Mouse (Mus musculus) heart, postnatal 0 days (tissue): ENCODE measurements around the gene Tatdn2. TPM values are rescaled to one million over a fixed set of nuclear protein-coding genes. Genes with fewer than 3 reads are reported as not detected.

ENCODE experiments used
- ATAC-seq: fragments of 200-750 bp; cut with Nextera tagmentation; 2 replicates; pipeline ENCODE4 v1.8.0; 2017; ENCODE audit warnings: low read depth, moderate number of reproducible peaks, moderate library complexity; ENCODE audit not compliant: insufficient read depth
- DNase-seq: peaks from one replicate; pipeline ENCODE4 v3.0.0-alpha.2; 2016; ENCODE audit warnings: low spot score
- H3K27ac ChIP-seq: fragments of 300-500 bp; sonication (generic); 2 replicates; pipeline ENCODE4 v1.5.1; 2014; ENCODE audit warnings: low read depth, mild to moderate bottlenecking
- H3K27me3 ChIP-seq: fragments of 300-500 bp; sonication (generic); 2 replicates; pipeline ENCODE4 v1.6.1; 2014; ENCODE audit warnings: low read length, mixed read lengths; ENCODE audit not compliant: control insufficient read depth, insufficient read depth
- H3K36me3 ChIP-seq: fragments of 300-500 bp; sonication (generic); replicated peaks from 2 replicates; pipeline ENCODE4 v1.6.1; 2014; ENCODE audit warnings: low read length, mixed read lengths; ENCODE audit not compliant: control insufficient read depth, insufficient read depth
- H3K4me1 ChIP-seq: fragments of 300-500 bp; sonication (generic); 2 replicates; pipeline ENCODE4 v1.6.1; 2014; ENCODE audit warnings: antibody characterized with exemption; ENCODE audit not compliant: control insufficient read depth, insufficient read depth
- H3K4me2 ChIP-seq: fragments of 300-500 bp; sonication (generic); 2 replicates; pipeline ENCODE4 v1.6.1; 2014; ENCODE audit warnings: low read depth, mild to moderate bottlenecking, low read length, moderate library complexity
- H3K4me3 ChIP-seq: fragments of 300-500 bp; sonication (generic); 2 replicates; pipeline ENCODE4 v1.5.1; 2014; ENCODE audit warnings: low read depth, low read length
- H3K9ac ChIP-seq: fragments of 300-500 bp; sonication (generic); replicated peaks from 2 replicates; pipeline ENCODE4 v1.6.1; 2014; ENCODE audit warnings: low read depth, low read length, mixed read lengths
- H3K9me3 ChIP-seq: fragments of 300-500 bp; sonication (generic); replicated peaks from 2 replicates; pipeline ENCODE4 v1.6.1; 2016; ENCODE audit warnings: low read length; ENCODE audit not compliant: control insufficient read depth
- CTCF ChIP-seq: IDR thresholded peaks from 2 replicates; pipeline ENCODE4 v1.5.1; 2016; ENCODE audit warnings: antibody characterized with exemption, control low read depth, low read depth
- EP300 ChIP-seq: IDR thresholded peaks from 2 replicates; pipeline ENCODE4 v1.6.1; 2016; ENCODE audit warnings: antibody characterized with exemption, low read depth
- WGBS: fragments of 180-500 bp; shearing (Covaris S2); extraction: QIAGEN DNeasy Blood & Tissue Kit; methylation state at CpG from one replicate; pipeline ENCODE4 v1.1.7; 2014; 5-methylcytosine and 5-hydroxymethylcytosine counted together
- polyA plus RNA-seq: library from polyadenylated mRNA; unstranded; fragments of >200 nt; fragmentation: Nextera tagmentation; extraction: Ambion mirVana; gene quantifications from 2 replicates; pipeline ENCODE4 v1.2.1, GENCODE M21; 2015
- total RNA-seq: library from RNA; depleted of rRNA; stranded (reverse); fragments of >200 nt; gene quantifications from 2 replicates; pipeline ENCODE4 v1.2.3, GENCODE M21; 2014; ENCODE audit warnings: low replicate concordance

Tatdn2 gene
- total and polyA plus RNA-seq, 2 experiments from 2014 or later, result 1.1 to 32.1 TPM

GRCm38 (mm10) chr6:113659648-113660491, 37.0 kb upstream of the Tatdn2 start:
- WGBS, result 41% methylated on average over 8 of the region's 8 CpGs
- ATAC-seq, result no peak
- peak overlapping the region; percentile 69 for H3K27ac ChIP-seq

GRCm38 (mm10) chr6:113660492-113661352, 36.1 kb upstream of the Tatdn2 start:
- no peaks in the 10 kb centered on the region for H3K9me3 ChIP-seq
- peaks cover 31% of the 10 kb centered on the region for H3K4me1 ChIP-seq
- no peak for TF ChIP-seq CTCF
- TF ChIP-seq EP300, result no peak
- no peaks in the 10 kb centered on the region for H3K27me3 ChIP-seq
- ATAC-seq, result no peak
- no peak overlapping the region for H3K4me3 ChIP-seq
- no peak overlapping the region for H3K4me2 ChIP-seq
- WGBS, result 58% methylated on average over 14 of the region's 14 CpGs
- DNase-seq, result no peak
- H3K36me3 ChIP-seq, result no peaks in the 10 kb centered on the region; the same call in 1 of the 2 replicates
- peak overlapping the region; percentile 69 for H3K27ac ChIP-seq
- H3K9ac ChIP-seq, result no peak overlapping the region

More at GRCm38 (mm10) chr6:113659648-113660491, 37.0 kb upstream of the Tatdn2 start:
- TF ChIP-seq CTCF, result no peak
- no peak overlapping the region for H3K9ac ChIP-seq
- H3K9me3 ChIP-seq, result no peaks in the 10 kb centered on the region
- DNase-seq, result peak; percentile 35
- no peaks in the 10 kb centered on the region for H3K27me3 ChIP-seq
- H3K4me2 ChIP-seq, result no peak overlapping the region
- peaks cover 31% of the 10 kb centered on the region for H3K4me1 ChIP-seq
- H3K4me3 ChIP-seq, result no peak overlapping the region
- H3K36me3 ChIP-seq, result no peaks in the 10 kb centered on the region; the same call in 1 of the 2 replicates

- H3K27ac ChIP-seq, result no peak overlapping the region
- H3K9me3 ChIP-seq, result no peaks in the 10 kb centered on the region
Observed at GRCm38 (mm10) chr6:113661353-113662241, 35.3 kb upstream of the Tatdn2 start.

GRCm38 (mm10) chr6:113662964-113663700, 33.7 kb upstream of the Tatdn2 start:
- no peaks in the 10 kb centered on the region for H3K36me3 ChIP-seq
- 93% methylated on average over 8 of the region's 8 CpGs for WGBS
- ATAC-seq, result no peak

More at GRCm38 (mm10) chr6:113661353-113662241, 35.3 kb upstream of the Tatdn2 start:
- Histone ChIP-seq H3K4me3 (no peak overlapping the region), H3K4me2 (no peak overlapping the region), H3K9ac (no peak overlapping the region), H3K27me3 (no peaks in the 10 kb centered on the region), H3K4me1 (peaks cover 31% of the 10 kb centered on the region), H3K36me3 (no peaks in the 10 kb centered on the region)
- no peak for ATAC-seq
- WGBS, result 62% methylated on average over 12 of the region's 12 CpGs
- TF ChIP-seq CTCF (no peak), EP300 (no peak)
- DNase-seq, result no peak

More at GRCm38 (mm10) chr6:113662964-113663700, 33.7 kb upstream of the Tatdn2 start:
- no peak overlapping the region for H3K27ac ChIP-seq
- H3K9ac ChIP-seq, result no peak overlapping the region
- no peak for TF ChIP-seq CTCF
- no peaks in the 10 kb centered on the region for H3K9me3 ChIP-seq
- H3K4me1 ChIP-seq, result peaks cover 31% of the 10 kb centered on the region
- no peak overlapping the region for H3K4me2 ChIP-seq
- no peaks in the 10 kb centered on the region for H3K27me3 ChIP-seq
- no peak for DNase-seq
- no peak overlapping the region for H3K4me3 ChIP-seq
